Mouse (Mus musculus): ENCODE measurements around the gene Spns3.

GRCm38 (mm10) chr11:72473540-72473939 lies 76.8 kb downstream of the Spns3 start:
- TF ChIP-seq RCOR1 (IDR thresholded peaks at IDR 0.05; ENCODE audit: low read depth, low read length), result no peak
- no peak for TF ChIP-seq NRF1 (IDR thresholded peaks at IDR 0.05; ENCODE audit: insufficient read depth, low read depth, low read length, poor library complexity, severe bottlenecking)
- TF ChIP-seq MAX (IDR thresholded peaks at IDR 0.05; ENCODE audit: low read length), result no peak
- no peak for TF ChIP-seq MYB (IDR thresholded peaks at IDR 0.05; ENCODE audit: low read depth, low read length)
- TF ChIP-seq CTCF (IDR thresholded peaks at IDR 0.05 in 2 of 3, conservative IDR thresholded peaks at IDR 0.05 in 1 of 3; ENCODE audit: control insufficient read depth in 1 of 3, insufficient read depth in 1 of 3, low read depth in 2 of 3, low read length in 3 of 3, poor library complexity in 1 of 3, severe bottlenecking in 1 of 3), result no peak
- no peak for TF ChIP-seq GATA1 (IDR thresholded peaks at IDR 0.05; ENCODE audit: low read depth, low read length)
- no peak for TF ChIP-seq MXI1 (IDR thresholded peaks at IDR 0.05; ENCODE audit: low read depth, low read length)
- TF ChIP-seq POLR2AphosphoS5 (IDR thresholded peaks at IDR 0.05; ENCODE audit: borderline replicate concordance, low read depth, low read length), result no peak
- no peak for TF ChIP-seq POLR2A (IDR thresholded peaks at IDR 0.05; ENCODE audit: control insufficient read depth in 1 of 2, insufficient read depth in 1 of 2, low read depth in 1 of 2, low read length in 2 of 2, poor library complexity in 1 of 2)

Measured in MEL (cell line).